Mouse (Mus musculus): Measurements from ENCODE around the gene Gm20503.

Gene Gm20503

DNA sequence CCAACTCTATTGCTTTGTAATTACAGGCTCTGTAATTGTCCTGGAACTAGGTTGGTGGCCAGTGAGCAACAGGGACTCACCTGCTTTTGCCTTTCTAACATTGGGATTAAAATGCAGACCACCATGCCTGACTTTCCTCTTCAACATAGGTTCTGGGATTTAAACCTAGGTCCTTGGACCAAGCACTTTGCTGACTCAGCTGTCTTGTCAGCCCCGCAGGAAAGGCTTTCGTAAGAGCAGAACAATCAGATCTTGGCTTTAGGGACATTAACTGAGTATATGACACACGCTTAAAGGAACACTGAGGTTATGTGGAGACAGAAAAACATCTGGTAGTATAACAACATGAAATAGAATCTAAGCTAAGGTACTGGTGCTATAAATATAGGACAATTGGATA, 54.9 kb downstream of the Gm20503 start:
- in situ Hi-C loops (cut with MboI; ENCODE audit: low pct_unique_long_range_greater_than_20kb in 1 of 2, low sequenced_read_pairs in 2 of 2, unreplicated experiment in 1 of 2) = no loop called here

DNA sequence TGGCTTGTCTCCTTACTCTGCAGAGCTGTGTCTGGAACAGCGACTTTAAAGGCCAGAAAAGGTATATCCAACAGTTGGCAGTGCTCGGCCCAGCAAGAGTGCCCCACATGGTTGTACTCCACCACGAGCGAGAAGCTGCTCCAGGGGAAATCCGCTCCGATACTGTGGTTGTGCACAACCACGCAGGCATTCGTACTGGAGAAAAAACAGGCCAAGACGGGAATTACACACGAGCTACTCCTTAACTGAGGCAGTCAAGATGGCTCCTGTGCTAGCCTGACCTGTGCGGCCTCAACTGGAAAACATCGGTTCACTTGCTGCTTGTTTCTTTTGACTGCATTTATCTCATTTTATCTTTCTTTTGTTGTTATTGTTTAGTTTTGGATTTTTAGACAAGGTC, 59.5 kb downstream of the Gm20503 start:
- in situ Hi-C loops (cut with MboI; ENCODE audit: low pct_unique_long_range_greater_than_20kb in 1 of 2, low sequenced_read_pairs in 2 of 2, unreplicated experiment in 1 of 2) = no loop called here

DNA sequence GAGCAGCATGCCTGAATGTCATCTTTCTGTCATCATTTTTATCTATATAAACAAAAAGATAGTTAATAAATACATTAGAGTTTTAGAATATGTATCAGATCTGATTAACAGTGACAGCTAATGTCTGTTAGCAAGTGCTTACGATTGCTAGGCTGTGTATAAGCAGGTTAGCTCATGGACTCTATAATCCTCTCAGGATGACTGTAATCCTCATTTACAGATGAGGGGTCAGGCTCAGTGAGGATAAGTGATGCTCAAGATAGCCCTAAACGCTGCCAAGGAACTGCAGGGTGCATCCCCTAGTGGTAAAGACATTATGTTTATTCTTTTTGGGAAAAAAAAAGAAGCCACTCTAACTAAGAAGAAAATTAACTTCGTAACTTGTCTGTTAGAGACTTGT, 66.3 kb downstream of the Gm20503 start:
- in situ Hi-C loops (cut with MboI; ENCODE audit: low pct_unique_long_range_greater_than_20kb in 1 of 2, low sequenced_read_pairs in 2 of 2, unreplicated experiment in 1 of 2) = no loop called here

DNA sequence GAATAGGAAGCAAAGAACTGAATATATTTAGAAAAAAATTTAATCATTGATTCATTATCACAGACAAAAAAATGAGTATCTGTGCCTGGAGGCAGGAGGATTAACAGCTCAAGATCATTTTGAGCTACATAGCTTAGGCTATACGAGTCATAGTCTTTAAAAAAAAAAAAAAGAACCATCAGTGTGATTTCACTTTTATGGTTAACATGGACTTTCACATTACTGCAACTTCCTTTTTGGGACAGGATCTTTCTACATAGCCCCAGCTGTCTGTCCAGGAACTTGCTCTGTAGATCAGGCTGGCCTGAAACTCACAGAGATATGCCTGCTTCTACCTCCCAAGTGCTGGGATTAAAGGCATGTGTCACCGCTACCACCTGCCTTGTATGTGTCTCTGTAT, 80.4 kb downstream of the Gm20503 start:
- in situ Hi-C loops (cut with MboI; ENCODE audit: low pct_unique_long_range_greater_than_20kb in 1 of 2, low sequenced_read_pairs in 2 of 2, unreplicated experiment in 1 of 2) = loop anchor here in 1 of 2 experiments (25.0 kb wide), 1 partner anchor 479 kb away; no protein-coding TSS in a partner anchor

DNA sequence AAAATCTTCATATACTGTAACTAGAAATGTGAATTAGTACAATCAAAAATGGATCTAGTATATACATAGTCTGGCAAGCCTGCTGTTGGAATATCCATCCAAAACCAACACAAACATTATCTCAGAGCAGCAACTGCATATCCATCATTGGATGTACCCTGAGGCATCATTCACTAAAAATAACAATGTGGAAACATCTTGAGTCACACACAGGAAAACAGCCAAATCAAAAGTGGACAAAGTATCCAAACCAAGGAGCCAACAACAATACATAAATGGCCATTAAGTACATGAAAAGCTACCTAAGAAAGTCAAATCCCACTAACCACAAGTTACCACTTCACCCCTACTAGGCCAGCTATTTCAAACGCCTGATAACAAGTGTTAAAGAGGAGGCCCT, 86.4 kb downstream of the Gm20503 start:
- in situ Hi-C loops (cut with MboI; ENCODE audit: low pct_unique_long_range_greater_than_20kb in 1 of 2, low sequenced_read_pairs in 2 of 2, unreplicated experiment in 1 of 2) = loop anchor here in 1 of 2 experiments (25.0 kb wide), 1 partner anchor 473 kb away; no protein-coding TSS in a partner anchor

All from mouse embryonic stem cell (cell line).